Mouse (Mus musculus) cerebellum, adult 9-11 months (tissue): ENCODE data around the gene Ctsm.
"Not testable (repeated sequence)": the region's sequence is repeated elsewhere in the genome, so short reads cannot be mapped to it uniquely, and the experiment has no call there.

Source experiments
- DNase-seq: peaks from one replicate; pipeline ENCODE4 v3.0.0; 2022

The Ctsm gene

DNA sequence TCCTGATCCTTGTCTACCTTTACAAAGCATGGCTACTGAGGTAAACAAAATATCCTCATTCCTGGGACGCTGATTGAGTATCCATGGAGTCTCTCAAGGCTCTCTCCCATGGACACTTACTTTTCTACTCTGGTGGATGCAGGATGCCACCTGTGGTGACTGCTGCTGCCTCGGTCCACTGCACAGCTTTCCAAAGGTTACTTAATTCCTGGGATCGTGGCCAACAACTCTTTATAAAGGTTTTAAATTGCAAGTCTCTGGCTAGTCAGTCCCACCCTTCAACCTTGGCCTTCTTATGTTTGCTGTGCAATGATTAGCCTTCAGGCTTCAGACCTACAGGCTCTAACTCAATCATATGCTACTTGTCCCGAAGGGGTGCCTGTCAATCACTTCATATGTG, at the start of gene Ctsm:
Gene Ctsm (minus strand): TSS at position 209 of the 400 bp plus-strand sequence.
- DNase-seq = no peak

DNA sequence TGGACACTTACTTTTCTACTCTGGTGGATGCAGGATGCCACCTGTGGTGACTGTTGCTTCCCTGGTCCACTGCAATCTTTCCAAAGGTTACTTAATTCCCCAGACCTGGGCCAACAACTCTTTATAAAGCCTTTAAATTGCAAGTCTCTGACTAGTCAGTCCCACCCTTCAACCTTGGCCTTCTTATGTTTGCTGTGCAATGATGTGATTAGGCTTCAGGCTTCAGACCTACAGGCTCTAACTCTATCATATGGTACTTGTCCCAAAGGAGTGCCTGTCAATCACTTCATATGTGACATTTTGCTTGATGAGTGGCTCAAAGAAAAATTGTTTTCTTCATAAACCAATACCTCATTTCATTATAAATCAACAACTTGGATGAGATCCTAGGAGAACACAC, 28.4 kb upstream of the Ctsm start, which contains the start of gene Cts3:
Gene Cts3 (minus strand): TSS at position 101 of the 400 bp plus-strand sequence.
- DNase-seq = no peak

DNA sequence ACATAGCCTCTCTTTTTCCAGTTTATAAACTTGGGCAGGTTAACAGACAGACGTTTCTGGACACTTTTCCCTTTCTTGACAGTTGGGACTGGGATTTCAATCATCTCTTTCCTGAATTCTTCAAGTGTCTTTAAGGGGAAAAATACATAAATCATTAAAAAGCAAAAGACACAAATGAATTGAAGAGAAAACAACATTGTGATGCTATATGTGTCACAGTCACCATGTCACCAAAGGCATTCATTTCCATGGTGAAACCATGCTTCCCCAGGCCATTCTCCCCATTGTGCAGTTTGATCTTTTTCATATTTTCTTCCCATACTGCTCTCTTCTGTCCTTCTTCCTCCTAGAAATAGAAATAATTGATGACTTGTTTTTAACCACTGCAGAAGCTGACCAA, 26.4 kb upstream of the Ctsm start, which contains the start of gene Gm49352:
Gene Gm49352 (minus strand): TSS at position 101 of the 400 bp plus-strand sequence.
- not testable (repeated sequence) for DNase-seq
